Mouse (Mus musculus): ENCODE data around the gene Vwa7. TPM values are rescaled to one million over a fixed set of nuclear protein-coding genes. Genes with fewer than 3 reads are reported as not detected.
A peak's percentile ranks its signal among the peaks of the same experiment; 100 is the strongest.
"Not testable (repeated sequence)": the region's sequence is repeated elsewhere in the genome, so short reads cannot be mapped to it uniquely, and the experiment has no call there.

Gene Vwa7
- polyA plus RNA-seq, 1 experiment from 2014 or later, result 0.15 TPM

DNA sequence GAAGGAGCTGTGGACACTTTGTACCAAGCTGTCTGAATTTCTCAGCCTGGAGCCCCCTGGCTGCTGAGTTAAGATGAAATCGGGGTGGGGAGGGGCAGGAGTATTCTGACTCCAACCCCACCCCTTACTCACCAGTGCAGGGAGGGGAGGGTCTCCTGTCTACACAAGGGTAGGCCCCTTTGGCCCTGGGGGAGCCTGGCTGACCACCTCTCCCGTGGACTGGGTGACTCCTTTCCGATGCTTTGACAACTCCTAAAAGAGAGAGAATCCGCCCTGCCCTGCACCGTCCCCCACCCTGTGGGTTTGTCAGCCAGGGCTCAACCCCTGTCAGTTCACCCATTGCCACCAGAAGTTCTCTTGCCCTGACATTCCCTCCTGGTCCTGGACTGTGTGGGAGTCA, 9.8 kb downstream of the Vwa7 start:
- Histone ChIP-seq H3K9me3 (no peaks in the 10 kb centered on the region), H3K4me3 (no peak overlapping the region), H3K27ac (no peak overlapping the region), H3K4me1 (peaks cover 23% of the 10 kb centered on the region), H3K9ac (0 out of 2 replicates have a peak overlapping the region, but pooled peaks have one; percentile 8), H3K36me3 (no peaks in the 10 kb centered on the region), H3K27me3 (replicated peaks) (no peaks in the 10 kb centered on the region), H3K4me2 (replicated peaks) (no peak overlapping the region)
- 88% methylated on average over 5 of the region's 5 CpGs for WGBS
- no peak for ATAC-seq (ENCODE audit: low FRiP score, low read depth)

DNA sequence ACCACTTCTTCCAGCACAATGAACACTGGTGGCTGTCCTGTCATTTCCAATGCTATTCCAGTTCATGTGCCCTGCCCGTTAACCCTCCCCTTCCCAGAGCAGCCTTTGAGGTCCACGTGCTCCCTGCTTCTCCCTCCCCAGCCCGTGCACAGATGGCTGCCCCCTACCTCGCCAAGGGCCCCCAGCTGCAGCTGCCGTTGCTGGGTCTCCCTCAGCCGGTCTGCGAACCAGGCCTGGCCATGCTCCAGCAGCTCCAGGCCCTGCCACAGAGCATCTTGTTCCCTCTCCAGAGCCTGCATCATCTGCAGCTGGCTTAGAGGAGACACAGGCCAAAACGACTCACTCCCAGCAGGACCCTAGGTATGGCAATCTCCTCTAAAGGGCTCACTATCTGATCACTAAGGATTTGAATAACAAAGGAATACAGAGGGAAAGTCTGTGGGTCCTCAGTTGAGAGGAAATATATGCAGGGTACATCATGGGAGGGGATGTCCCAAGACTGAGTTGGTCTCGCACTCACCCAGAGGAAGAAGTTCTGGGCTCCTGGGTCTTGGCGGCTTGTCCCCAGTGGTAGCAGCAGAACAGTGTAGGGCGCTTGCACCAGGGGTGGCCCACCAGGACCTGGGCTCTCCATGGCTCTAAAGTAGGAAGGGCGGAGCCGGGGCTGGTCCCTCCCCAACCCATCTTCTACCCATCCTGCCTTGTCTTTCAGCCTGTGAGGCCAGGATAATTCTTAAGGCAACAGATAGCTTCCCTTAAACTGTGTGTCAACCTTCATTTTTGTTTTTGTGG, 11.1 kb downstream of the Vwa7 start, which contains the start of gene Sapcd1:
Sapcd1 (minus strand) TSS at position 740 of the 792 bp plus-strand sequence.
- H3K9me3 ChIP-seq, result no peaks in the 10 kb centered on the region
- peak within 1 kb of the TSS; percentile 30 for H3K4me2 ChIP-seq (replicated peaks)
- no peaks in the 10 kb centered on the region for H3K36me3 ChIP-seq
- H3K9ac ChIP-seq, result no peak within 1 kb of the TSS
- 30% methylated on average over 13 of the region's 13 CpGs for WGBS
- no peak within 1 kb of the TSS for H3K4me3 ChIP-seq
- peak; percentile 68 for ATAC-seq (ENCODE audit: low FRiP score, low read depth)
- no peak within 1 kb of the TSS for H3K27ac ChIP-seq
- H3K4me1 ChIP-seq, result peaks cover 19% of the 10 kb centered on the region
- H3K27me3 ChIP-seq (replicated peaks), result no peaks in the 10 kb centered on the region

DNA sequence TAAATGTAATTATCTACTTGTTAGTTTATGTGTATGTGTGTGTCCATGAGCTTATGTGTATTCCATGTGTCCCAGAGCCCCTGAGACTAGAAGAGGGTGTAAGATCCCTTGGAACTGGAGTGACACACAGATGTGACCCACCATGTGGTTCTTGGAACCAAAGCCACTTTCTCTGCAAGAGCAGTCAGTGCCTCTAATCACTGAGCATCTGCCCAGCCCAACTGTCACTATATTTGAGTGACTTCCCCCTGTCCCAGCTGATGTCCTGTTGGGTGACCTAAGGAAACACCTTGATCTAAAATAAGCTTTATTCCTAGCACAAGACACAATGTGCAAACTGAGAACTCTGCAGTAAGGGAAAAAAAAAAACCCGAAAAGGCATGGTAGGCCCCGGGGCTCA, 11.9 kb downstream of the Vwa7 start:
- Histone ChIP-seq H3K9ac (no peak overlapping the region), H3K27ac (no peak overlapping the region), H3K4me2 (replicated peaks) (no peak overlapping the region), H3K36me3 (no peaks in the 10 kb centered on the region), H3K9me3 (no peaks in the 10 kb centered on the region), H3K4me1 (peaks cover 19% of the 10 kb centered on the region), H3K4me3 (no peak overlapping the region), H3K27me3 (replicated peaks) (no peaks in the 10 kb centered on the region)
- 87% methylated on average over 2 of the region's 2 CpGs for WGBS
- no peak for ATAC-seq (ENCODE audit: low FRiP score, low read depth)

DNA sequence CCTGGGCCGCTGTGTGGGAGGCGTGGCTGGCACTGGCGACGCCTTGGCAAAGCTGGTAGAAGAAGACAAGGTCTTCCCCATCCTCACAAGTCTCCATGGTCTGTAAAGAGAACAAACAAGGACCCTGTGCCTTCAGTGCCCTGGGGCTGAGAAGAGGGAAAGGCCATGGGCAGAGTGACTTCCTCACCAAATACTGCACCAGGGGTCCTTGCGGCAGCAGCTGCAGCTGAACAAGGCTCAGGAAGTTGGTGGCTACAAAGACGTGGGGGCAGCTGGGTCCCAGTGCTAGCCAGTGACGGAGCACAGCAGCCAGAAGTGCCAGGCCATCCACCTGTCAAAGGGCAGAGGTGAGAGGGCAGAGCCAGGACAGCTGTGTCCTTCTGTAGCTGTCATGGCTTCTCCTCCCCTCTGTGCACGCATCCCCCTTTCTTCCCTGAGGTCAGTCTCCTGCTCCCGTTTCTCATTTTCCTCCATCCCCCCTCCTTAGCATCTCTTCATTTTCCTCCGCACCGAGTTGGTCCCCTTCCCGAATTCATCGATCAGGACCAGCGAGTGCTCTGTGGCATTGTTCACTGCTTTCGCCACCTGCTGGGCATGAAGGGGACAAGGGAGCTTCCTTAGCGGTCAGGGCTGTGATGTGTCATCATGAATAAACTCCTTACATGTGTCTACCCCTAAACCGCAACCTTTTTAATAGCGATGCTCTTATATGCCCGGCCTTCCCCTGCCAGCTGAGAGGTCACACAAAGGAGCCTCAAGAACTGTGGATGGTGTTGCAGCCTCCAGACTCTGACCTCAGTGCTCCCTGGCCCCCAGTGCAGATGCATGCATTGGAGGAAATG, 13.5 kb downstream of the Vwa7 start:
- WGBS, result 32% methylated on average over 19 of the region's 19 CpGs
- Histone ChIP-seq H3K36me3 (no peaks in the 10 kb centered on the region), H3K9me3 (no peaks in the 10 kb centered on the region), H3K4me3 (no peak overlapping the region), H3K4me2 (replicated peaks) (peak overlapping the region; percentile 48), H3K27ac (no peak overlapping the region), H3K27me3 (replicated peaks) (no peaks in the 10 kb centered on the region), H3K9ac (peak overlapping the region; percentile 38; the same call in 1 of the 2 replicates), H3K4me1 (peaks cover 19% of the 10 kb centered on the region)
- no peak for ATAC-seq (ENCODE audit: low FRiP score, low read depth)

DNA sequence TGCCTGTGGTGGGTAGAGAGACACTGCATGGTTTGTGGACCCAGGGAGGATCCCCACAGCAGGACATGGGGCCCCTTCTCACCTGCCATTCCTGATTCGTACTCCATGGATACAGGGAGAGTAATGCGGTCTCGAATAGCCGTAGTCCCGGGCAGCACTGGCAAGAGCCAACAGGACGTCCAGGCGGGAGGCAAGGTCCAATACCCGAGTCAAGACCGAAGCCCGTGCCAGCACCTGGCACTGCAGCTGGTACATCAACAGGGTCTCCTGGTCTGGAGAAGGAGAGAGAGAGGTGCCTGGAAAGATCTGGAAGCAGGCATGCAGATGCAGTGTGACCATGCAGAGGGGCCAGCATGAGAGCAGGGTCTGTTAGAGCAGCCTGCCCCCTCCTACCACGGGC, 14.9 kb downstream of the Vwa7 start:
- H3K27ac ChIP-seq, result no peak overlapping the region
- no peak overlapping the region for H3K9ac ChIP-seq
- H3K4me2 ChIP-seq (replicated peaks), result no peak overlapping the region
- WGBS, result 91% methylated on average over 11 of the region's 11 CpGs
- no peak overlapping the region for H3K4me3 ChIP-seq
- no peak for ATAC-seq (ENCODE audit: low FRiP score, low read depth)
- H3K27me3 ChIP-seq (replicated peaks), result no peaks in the 10 kb centered on the region
- H3K36me3 ChIP-seq, result no peaks in the 10 kb centered on the region
- peaks cover 15% of the 10 kb centered on the region for H3K4me1 ChIP-seq
- H3K9me3 ChIP-seq, result no peaks in the 10 kb centered on the region

DNA sequence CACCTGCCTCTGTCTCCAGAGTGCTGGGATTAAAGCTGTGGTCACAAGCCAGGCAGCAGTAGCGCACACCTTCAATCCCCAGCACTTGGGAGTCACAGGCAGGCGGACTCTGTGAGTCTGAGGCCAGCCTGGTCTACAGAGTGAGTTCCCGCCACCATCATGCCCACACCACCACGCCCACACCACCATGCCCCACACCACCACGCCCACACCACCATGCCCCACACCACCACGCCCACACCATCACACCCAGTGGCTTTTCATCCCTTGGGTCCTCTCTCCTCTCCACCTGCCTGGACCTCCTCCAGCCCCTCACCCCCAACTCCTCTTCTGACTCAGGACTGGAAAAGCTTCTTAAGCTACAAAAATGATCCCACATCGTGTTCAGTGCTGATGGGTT, 15.5 kb downstream of the Vwa7 start:
- Histone ChIP-seq H3K4me3 (no peak overlapping the region), H3K27me3 (replicated peaks) (no peaks in the 10 kb centered on the region), H3K9ac (no peak overlapping the region), H3K36me3 (no peaks in the 10 kb centered on the region), H3K4me1 (peaks cover 13% of the 10 kb centered on the region), H3K4me2 (replicated peaks) (no peak overlapping the region), H3K9me3 (no peaks in the 10 kb centered on the region), H3K27ac (no peak overlapping the region)
- no peak for ATAC-seq (ENCODE audit: low FRiP score, low read depth)
- WGBS, result 84% methylated on average over 7 of the region's 7 CpGs

DNA sequence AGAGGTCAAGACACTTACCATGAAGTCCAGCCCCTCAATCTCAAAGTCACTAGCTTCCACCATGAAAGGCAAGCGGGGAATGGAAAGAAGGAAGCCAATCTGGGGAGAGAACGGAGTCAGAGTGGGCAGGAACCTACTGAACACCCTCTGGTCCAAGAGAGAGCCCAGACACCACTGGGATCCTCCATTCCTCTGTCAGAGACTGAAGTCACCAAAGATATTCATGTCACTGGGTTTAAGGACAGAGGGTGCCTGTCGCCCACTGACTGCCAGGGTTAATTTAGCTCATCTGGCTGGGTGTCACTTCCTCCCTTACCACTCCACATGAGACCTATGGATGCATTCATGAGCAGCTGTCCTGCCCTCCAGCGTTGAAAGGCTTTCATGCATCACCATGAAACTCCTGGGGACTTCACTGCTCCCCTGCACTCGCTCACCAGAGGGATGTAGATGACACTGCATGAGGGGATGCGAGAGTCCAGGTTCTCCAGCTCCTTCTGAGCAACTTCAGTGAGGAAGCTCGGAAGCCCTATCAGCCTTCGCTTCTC, 16.0 kb downstream of the Vwa7 start:
- no peaks in the 10 kb centered on the region for H3K9me3 ChIP-seq
- no peaks in the 10 kb centered on the region for H3K36me3 ChIP-seq
- no peak for ATAC-seq (ENCODE audit: low FRiP score, low read depth)
- no peak overlapping the region for H3K4me2 ChIP-seq (replicated peaks)
- WGBS, result 78% methylated on average over 8 of the region's 8 CpGs
- H3K27ac ChIP-seq, result no peak overlapping the region
- no peak overlapping the region for H3K4me3 ChIP-seq
- H3K27me3 ChIP-seq (replicated peaks), result no peaks in the 10 kb centered on the region
- H3K4me1 ChIP-seq, result peaks cover 10% of the 10 kb centered on the region
- no peak overlapping the region for H3K9ac ChIP-seq

- ATAC-seq (ENCODE audit: low FRiP score, low read depth); H3K9ac ChIP-seq: not testable (repeated sequence)
- WGBS, result 76% methylated on average over 1 of the region's 1 CpGs
Observed at GRCm38 (mm10) chr17:35033703-35034102, 17.3 kb downstream of the Vwa7 start.

DNA sequence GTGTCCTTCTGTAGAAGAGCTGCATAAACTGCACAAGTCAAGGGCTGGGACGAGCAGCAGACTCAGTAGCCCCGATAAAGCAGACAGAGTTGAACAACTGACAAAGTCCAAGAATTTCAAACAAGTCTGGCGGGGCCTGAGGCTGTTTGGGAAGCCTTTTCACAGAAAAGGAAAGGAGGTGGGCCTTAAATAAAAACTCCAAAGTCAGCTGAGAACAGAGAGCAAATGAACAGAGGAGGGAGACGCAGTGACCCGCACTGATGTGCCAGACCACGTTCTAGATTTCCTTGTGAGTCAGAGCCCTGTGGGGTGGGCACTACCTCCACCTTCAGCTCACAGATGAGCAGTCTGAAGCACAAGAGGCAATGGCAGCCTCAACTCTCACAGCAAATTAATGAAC, 18.5 kb downstream of the Vwa7 start:
- Histone ChIP-seq H3K27me3 (replicated peaks) (no peaks in the 10 kb centered on the region), H3K4me1 (peaks cover 4% of the 10 kb centered on the region), H3K4me2 (replicated peaks) (no peak overlapping the region), H3K4me3 (no peak overlapping the region), H3K9me3 (no peaks in the 10 kb centered on the region), H3K36me3 (no peaks in the 10 kb centered on the region), H3K27ac (no peak overlapping the region), H3K9ac (no peak overlapping the region)
- WGBS, result 82% methylated on average over 6 of the region's 6 CpGs
- no peak for ATAC-seq (ENCODE audit: low FRiP score, low read depth)

More at GRCm38 (mm10) chr17:35033703-35034102, 17.3 kb downstream of the Vwa7 start:
- H3K27ac ChIP-seq; H3K4me3 ChIP-seq; H3K4me1 ChIP-seq; H3K27me3 ChIP-seq (replicated peaks); H3K4me2 ChIP-seq (replicated peaks); H3K36me3 ChIP-seq; H3K9me3 ChIP-seq: not testable (repeated sequence)

DNA sequence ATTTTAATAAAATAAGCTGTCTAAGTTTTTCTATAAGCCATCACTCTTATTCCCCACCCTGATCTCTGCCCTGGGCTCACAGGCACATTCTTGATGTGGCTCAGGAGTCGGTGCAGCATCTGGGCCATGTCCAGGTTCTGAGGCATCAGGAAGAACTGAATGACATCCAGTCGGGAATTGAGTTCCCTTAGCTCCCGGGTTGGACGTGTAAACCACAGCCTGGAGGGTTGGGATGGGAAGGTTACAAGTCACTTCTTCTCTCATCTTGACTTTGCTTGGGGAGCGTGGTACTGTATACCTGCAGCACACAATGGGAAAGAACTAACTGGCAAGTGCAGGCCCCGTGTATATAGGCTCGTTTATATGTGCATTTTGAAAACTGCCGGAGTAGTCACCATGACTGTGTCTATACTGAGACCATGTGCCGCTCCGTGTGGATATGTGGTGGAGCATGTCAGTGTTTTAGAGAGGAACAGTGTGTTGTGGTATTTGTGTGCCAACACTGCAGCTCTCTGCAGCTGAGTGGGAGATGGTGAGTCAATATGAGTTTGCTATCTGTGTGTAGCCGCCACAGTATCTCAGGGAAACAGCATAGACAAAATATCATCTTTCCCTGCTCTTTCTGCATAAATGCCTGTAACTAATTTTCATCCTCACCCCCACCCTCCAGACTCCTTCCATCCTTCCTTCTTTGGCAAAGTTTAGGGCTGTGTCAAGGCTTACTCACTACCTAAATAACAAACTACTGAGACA, 22.9 kb downstream of the Vwa7 start:
- H3K4me3 ChIP-seq, result no peak overlapping the region
- no peaks in the 10 kb centered on the region for H3K9me3 ChIP-seq
- WGBS, result 87% methylated on average over 11 of the region's 11 CpGs
- H3K4me1 ChIP-seq, result no peaks in the 10 kb centered on the region
- no peak overlapping the region for H3K4me2 ChIP-seq (replicated peaks)
- no peaks in the 10 kb centered on the region for H3K36me3 ChIP-seq
- H3K9ac ChIP-seq, result no peak overlapping the region
- no peak overlapping the region for H3K27ac ChIP-seq
- ATAC-seq (ENCODE audit: low FRiP score, low read depth), result no peak
- H3K27me3 ChIP-seq (replicated peaks), result no peaks in the 10 kb centered on the region

DNA sequence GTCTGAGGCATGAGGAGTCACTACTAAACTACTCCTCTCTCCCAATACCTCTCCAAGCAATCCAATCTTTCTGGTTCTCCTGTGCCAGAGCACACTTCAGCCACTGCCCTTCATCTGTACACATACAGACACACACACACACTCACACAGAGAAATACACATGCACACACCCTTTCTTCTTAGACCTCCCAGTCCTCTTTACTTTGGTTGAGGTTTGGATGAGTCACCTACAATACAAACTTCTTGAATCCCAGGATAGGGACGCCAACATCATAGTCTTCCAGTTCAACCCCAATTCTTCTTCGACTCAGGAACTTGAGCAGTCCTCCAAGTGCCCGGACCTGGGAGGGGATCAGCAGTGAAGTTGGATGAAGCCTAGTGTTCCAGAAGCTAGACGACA, 27.4 kb downstream of the Vwa7 start:
- Histone ChIP-seq H3K9me3 (no peaks in the 10 kb centered on the region), H3K36me3 (no peaks in the 10 kb centered on the region), H3K4me2 (replicated peaks) (no peak overlapping the region), H3K4me3 (no peak overlapping the region), H3K9ac (no peak overlapping the region), H3K27me3 (replicated peaks) (no peaks in the 10 kb centered on the region), H3K4me1 (peaks cover 22% of the 10 kb centered on the region), H3K27ac (no peak overlapping the region)
- no peak for ATAC-seq (ENCODE audit: low FRiP score, low read depth)
- 90% methylated on average over 4 of the region's 4 CpGs for WGBS
